Mouse (Mus musculus) ES-Bruce4 (cell line): ENCODE results near the gene Prkag2.

Experiments
- EP300 ChIP-seq: IDR thresholded peaks from 2 replicates; pipeline ENCODE4 v1.6.1; 2011; ENCODE audit warnings: low read depth, low read length; ENCODE audit not compliant: insufficient read depth
- POLR2A ChIP-seq: IDR thresholded peaks from one replicate; pipeline ENCODE4 v1.8.1; 2011; ENCODE audit warnings: low read length; ENCODE audit not compliant: insufficient read depth

GRCm38 (mm10) chr5:25127865-25128264 lies 27.4 kb upstream of the Prkag2 start:
- TF ChIP-seq EP300 (no peak), POLR2A (no peak)
